Mouse (Mus musculus) cortical plate, adult 2 months (tissue): Measurements from ENCODE around the gene Ccdc186. TPM values are rescaled to one million over a fixed set of nuclear protein-coding genes. Genes with fewer than 3 reads are reported as not detected.
"Not testable (repeated sequence)": the region's sequence is repeated elsewhere in the genome, so short reads cannot be mapped to it uniquely, and the experiment has no call there.

Source experiments
- H3K27ac ChIP-seq: fragments of 200-500 bp; 2 replicates; pipeline ENCODE4 v1.5.1; 2012; ENCODE audit warnings: low read length, control low read depth, inconsistent platforms; ENCODE audit not compliant: insufficient read depth
- H3K4me1 ChIP-seq: fragments of 200-500 bp; 2 replicates; pipeline ENCODE4 v1.6.1; 2011; ENCODE audit warnings: low read length; ENCODE audit not compliant: control insufficient read depth, insufficient read depth
- H3K4me3 ChIP-seq: fragments of 200-500 bp; 2 replicates; pipeline ENCODE4 v1.5.1; 2011; ENCODE audit warnings: mild to moderate bottlenecking, low read length, control low read depth; ENCODE audit not compliant: insufficient read depth
- CTCF ChIP-seq: fragments of 200-500 bp; IDR thresholded peaks from 2 replicates; pipeline ENCODE4 v1.5.1; 2011; ENCODE audit warnings: mild to moderate bottlenecking, control low read depth, low read length; ENCODE audit not compliant: insufficient read depth; ENCODE audit errors: extremely low read depth
- POLR2A ChIP-seq: fragments of 200-500 bp; IDR thresholded peaks from 2 replicates; pipeline ENCODE4 v1.6.1; 2011; ENCODE audit warnings: mild to moderate bottlenecking, low read length, control low read depth; ENCODE audit not compliant: insufficient read depth; ENCODE audit errors: extremely low read depth
- polyA plus RNA-seq: library from polyadenylated mRNA; depleted of rRNA; stranded (reverse); fragments of >200 nt; gene quantifications from 2 replicates; pipeline ENCODE4 v1.2.3, GENCODE M21; 2012

Gene Ccdc186
- polyA plus RNA-seq, 1 experiment: 15.9 TPM

DNA sequence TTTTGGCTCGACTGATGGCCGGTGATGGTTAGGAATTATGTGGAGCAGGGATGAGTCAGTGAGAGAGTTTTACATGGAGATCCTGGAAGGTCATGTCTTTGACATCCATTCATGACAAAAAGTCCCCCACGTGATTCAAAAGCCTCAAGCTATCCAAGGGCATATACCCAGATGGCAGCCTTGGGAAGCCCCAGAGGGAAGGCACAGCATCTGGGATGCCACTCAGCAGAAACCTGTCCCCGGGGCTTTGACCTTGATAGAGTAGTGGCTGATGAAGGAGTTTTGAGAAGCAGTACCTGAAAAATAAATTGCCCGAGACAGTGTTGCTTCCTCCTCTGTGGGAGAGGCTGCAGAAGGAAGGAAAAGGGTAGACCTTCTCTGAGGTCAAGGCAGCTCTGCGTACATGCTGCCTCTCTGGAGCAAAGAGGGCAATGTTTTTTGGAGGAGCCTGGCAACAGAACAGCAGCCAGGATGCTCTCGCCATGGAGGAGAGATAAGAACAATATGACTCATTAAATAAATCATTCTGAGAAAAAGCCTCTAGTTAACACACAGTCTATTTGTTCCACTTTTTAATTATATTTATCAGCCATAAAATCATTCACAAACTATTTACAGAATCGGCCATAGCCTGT lies 61.6 kb downstream of the Ccdc186 start:
- Histone ChIP-seq H3K4me1 (no peaks in the 10 kb centered on the region), H3K4me3 (no peak overlapping the region), H3K27ac (no peak overlapping the region)
- no peak for TF ChIP-seq POLR2A
- no peak for TF ChIP-seq CTCF

DNA sequence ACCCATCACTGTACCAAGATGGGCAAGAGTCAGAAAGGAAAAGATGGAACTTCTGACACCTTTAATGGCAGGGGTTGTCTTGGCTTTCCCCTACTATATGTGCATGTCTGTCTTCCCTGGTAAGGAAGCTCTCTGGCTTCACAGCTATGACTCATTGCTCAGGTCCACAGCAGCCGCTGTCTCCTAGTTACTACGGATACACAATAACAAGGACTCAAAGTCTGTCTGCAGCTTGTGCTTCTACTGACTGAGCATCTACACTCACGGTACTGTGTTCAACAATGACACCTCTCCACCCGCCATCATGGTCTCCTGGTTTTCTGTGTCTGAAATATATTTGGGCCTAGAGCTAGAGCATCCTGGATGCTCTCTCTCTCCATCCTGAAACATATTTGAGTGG lies 62.2 kb downstream of the Ccdc186 start:
- TF ChIP-seq POLR2A (no peak), CTCF (no peak)
- no peaks in the 10 kb centered on the region for H3K4me1 ChIP-seq
- no peak overlapping the region for H3K27ac ChIP-seq
- H3K4me3 ChIP-seq: no peak overlapping the region

DNA sequence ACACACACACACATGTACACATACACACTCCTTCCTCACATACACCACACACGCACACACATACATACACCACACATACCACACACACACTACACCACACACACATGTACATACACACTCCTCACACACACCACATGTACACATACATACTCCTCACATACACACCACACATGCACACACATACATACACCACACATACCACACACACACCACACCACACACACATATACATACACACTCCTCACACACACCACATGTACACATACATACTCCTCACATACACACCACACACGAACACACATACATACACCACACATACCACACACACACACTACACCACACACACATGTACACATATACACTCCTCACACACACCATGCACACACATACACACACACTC lies 63.7 kb downstream of the Ccdc186 start:
- H3K4me1 ChIP-seq: peaks cover 1% of the 10 kb centered on the region; the same call in 1 of the 2 replicates
- H3K4me3 ChIP-seq: no peak overlapping the region
- TF ChIP-seq POLR2A: no peak
- TF ChIP-seq CTCF: no peak
- H3K27ac ChIP-seq: no peak overlapping the region

DNA sequence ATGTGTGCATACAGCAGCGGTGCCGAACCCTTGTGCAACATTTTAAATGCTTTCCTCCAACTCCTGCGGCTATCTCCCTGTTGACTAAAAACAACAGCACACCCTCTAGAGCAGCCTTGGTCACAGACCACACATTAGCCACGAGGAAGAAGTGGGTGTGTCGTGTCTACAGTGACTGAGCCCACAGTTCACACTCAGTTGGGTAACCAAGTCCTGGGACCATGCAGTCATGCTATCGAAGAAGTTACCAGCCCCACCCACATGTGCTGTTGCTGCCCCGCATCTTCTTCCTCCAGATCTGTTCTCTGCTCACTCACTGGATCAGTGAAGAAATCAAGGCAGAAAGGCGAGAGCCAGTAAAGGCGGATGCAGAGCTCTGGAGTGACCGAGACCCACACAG lies 65.6 kb downstream of the Ccdc186 start:
- TF ChIP-seq POLR2A (no peak), CTCF (no peak)
- Histone ChIP-seq H3K4me3 (no peak overlapping the region), H3K4me1 (peaks cover 1% of the 10 kb centered on the region; the same call in 1 of the 2 replicates), H3K27ac (no peak overlapping the region)

DNA sequence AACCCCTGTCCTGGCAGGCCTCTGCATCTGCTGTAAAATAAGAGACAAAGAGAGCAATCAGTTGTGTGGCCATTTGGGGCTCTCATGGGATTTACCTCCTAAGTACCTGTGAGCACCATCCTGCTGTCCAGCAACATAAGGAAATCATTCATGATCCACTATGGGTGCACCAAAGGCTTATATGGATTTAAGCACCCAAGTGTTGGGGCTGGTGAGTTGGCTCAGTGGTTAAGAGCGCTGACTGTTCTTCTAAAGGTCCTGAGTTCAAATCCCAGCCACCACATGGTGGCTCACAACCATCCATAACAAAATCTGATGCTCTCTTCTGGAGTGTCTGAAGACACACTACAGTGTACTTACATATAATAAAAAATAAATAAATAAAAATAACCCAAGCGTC lies 67.5 kb downstream of the Ccdc186 start:
- not testable (repeated sequence) for H3K4me3 ChIP-seq, H3K27ac ChIP-seq, H3K4me1 ChIP-seq

DNA sequence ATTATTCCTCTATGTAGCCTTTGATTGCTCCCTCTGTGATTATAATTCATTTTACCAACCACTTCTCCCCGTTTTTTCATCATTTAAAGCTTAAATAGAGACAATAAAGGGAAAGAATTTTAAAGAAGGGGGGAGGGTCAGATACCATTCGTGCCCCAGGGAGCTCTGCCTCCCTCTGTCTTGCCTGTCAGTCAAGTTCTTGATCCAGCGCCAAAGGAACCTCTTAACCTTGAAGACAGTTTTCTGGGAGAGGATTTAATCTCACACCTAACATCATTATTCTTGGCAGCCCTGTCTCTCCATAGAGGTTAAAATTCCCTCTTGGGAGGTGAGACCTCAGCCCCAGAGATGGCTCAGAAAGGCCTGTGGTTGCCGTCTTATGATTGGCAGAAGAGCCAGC lies 71.3 kb downstream of the Ccdc186 start:
- no peak for TF ChIP-seq POLR2A
- no peak for TF ChIP-seq CTCF
- Histone ChIP-seq H3K4me3 (no peak overlapping the region), H3K4me1 (peaks cover 5% of the 10 kb centered on the region), H3K27ac (no peak overlapping the region)

DNA sequence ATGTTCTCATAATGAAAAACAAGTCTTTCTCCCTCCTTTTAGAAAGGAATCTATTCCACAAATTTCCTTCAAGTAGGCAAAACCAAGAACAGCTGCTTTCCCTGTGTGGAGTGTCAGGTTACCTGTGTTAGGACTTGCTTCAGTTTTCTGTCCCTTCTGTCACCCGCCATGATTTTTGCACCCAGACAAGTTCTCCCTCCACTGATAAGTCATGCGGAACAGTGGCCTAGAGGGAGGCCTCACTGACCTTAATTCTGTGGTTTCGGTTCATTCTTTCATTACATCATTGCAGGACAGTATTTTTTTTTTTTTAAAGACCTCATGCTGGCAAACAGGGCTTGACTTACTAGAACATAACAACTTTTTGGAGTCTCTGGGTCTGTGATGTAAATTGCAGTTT lies 72.6 kb downstream of the Ccdc186 start:
- TF ChIP-seq POLR2A (no peak), CTCF (no peak)
- Histone ChIP-seq H3K4me1 (peaks cover 5% of the 10 kb centered on the region), H3K4me3 (no peak overlapping the region), H3K27ac (no peak overlapping the region)

DNA sequence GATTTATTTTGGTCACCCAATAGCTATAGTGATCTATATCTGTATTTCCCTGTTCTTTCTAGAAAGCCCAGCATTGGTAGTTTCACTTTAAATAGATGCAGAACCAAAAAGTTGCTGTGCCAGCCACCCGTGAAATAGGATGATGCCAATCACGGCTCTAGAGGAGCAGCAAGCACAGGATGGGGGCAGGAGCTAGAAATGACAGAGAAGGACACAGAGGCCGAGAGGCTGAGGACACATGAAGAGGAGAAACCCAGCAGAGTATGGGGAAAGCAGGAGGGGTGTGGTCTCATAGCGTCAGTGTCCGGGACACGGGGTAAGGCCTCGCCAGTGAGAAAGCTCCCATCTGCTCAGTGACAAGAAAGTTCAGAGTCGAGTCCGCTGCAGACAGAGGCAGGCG lies 74.1 kb downstream of the Ccdc186 start:
- Histone ChIP-seq H3K27ac (no peak overlapping the region), H3K4me1 (peaks cover 3% of the 10 kb centered on the region; the same call in 1 of the 2 replicates), H3K4me3 (no peak overlapping the region)
- TF ChIP-seq CTCF: no peak
- no peak for TF ChIP-seq POLR2A

DNA sequence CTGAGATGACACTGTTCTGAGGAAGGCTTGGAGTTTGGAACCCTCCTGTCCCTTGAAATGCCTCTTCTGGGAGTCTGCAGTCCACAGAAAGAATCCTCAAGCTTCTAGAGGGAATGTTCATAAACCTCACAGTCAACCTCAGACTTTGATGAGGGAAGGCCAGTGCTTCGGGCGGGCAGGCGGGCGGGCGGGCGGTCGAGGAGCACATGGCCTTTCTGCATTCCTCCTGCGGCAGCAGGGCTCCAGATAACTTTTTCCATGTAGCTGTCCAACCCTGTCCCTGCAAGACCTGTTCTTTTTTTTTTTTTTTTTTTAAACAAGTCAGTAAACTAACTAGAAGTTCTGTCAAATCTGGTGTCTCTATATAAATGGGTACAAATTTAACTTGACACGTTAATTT lies 75.4 kb downstream of the Ccdc186 start:
- no peak for TF ChIP-seq CTCF
- TF ChIP-seq POLR2A: no peak
- Histone ChIP-seq H3K27ac (no peak overlapping the region), H3K4me1 (peaks cover 3% of the 10 kb centered on the region; the same call in 1 of the 2 replicates), H3K4me3 (no peak overlapping the region)

DNA sequence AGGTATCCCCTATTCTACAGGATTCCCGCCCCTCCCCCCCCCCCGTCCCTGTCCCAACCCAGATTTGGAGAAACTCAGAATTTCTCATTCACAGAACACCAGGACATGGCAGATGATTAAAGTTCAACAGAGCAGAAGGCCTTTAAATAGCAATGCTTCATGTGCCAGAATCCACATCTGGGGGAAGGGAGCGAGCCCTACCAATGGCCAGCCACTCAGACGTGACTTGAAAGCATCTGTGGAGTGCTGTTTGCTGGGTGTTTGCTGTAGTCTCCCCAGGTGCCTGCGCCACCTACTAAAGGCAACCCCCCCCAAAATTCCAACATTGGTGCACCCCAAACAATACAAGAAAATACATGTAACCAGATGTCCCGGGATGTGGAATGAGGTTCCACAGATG lies 76.5 kb downstream of the Ccdc186 start:
- Histone ChIP-seq H3K4me3 (no peak overlapping the region), H3K27ac (no peak overlapping the region), H3K4me1 (peaks cover 3% of the 10 kb centered on the region; the same call in 1 of the 2 replicates)
- TF ChIP-seq POLR2A: no peak
- TF ChIP-seq CTCF: no peak
